ENCODE assay signal across 29 mouse cellular contexts in genomic region chr10:63115881-63116280, GRCm38 (mm10). TPM values are rescaled to one million over a fixed set of nuclear protein-coding genes. Genes with fewer than 3 reads are reported as not detected.
"Had no signal": no experiment of that assay in that cellular context is flagged by ENCODE, and none has a peak within 500 bp of the region (broad histone marks: within the 10 kb centered on the region; RNA-seq: fewer than 3 reads in every experiment).

No protein-coding gene starts in this region.

- ATAC-seq: intestine, embryonic 16.5 days; midbrain, embryonic 15.5 days had no signal

- H3K9ac ChIP-seq: liver, embryonic 13.5 days; midbrain, embryonic 12.5 days; midbrain, embryonic 15.5 days; neural tube, embryonic 13.5 days had no signal

- H3K4me2 ChIP-seq: liver, embryonic 13.5 days; midbrain, embryonic 12.5 days; midbrain, embryonic 15.5 days; neural tube, embryonic 13.5 days had no signal

- H3K27ac ChIP-seq: liver, embryonic 13.5 days; midbrain, embryonic 12.5 days; midbrain, embryonic 15.5 days; neural tube, embryonic 13.5 days; stomach, postnatal 0 days had no signal

- H3K27me3 ChIP-seq: liver, embryonic 13.5 days; midbrain, embryonic 12.5 days; midbrain, embryonic 15.5 days; neural tube, embryonic 13.5 days had no signal

- H3K9me3 ChIP-seq: liver, embryonic 13.5 days; midbrain, embryonic 12.5 days; midbrain, embryonic 15.5 days; neural tube, embryonic 13.5 days had no signal

- H3K4me1 ChIP-seq: liver, embryonic 13.5 days; midbrain, embryonic 12.5 days; midbrain, embryonic 15.5 days; neural tube, embryonic 13.5 days had no signal

- H3K4me3 ChIP-seq: liver, embryonic 13.5 days; midbrain, embryonic 12.5 days; midbrain, embryonic 15.5 days; myocyte; neural tube, embryonic 13.5 days had no signal

- DNase-seq: kidney, adult 18-20 months; kidney, adult 9 months; kidney, postnatal 14 days; kidney, postnatal 4 days; layer of hippocampus, postnatal 36 days; liver, embryonic 13.5 days; lung, adult 2 months; lung, postnatal 14 days; lung, postnatal 4 days; retina, postnatal 1 day; right cerebral cortex, postnatal 14 days; right cerebral cortex, postnatal 4 days; thymus, adult 18-20 months; thymus, postnatal 36 days had no signal

- H3K36me3 ChIP-seq: liver, embryonic 13.5 days; midbrain, embryonic 12.5 days; midbrain, embryonic 15.5 days; neural tube, embryonic 13.5 days had no signal

RNA-seq across cellular contexts. Expression of gene Atoh7, which starts 16.4 kb away (rescaled TPM):
- total RNA-seq: liver, adult 2 months; megakaryocyte progenitor cell, adult 5-6 weeks; megakaryocyte-erythroid progenitor cell, adult 5-6 weeks; monocyte, adult 5-6 weeks; neutrophil, adult 5-6 weeks had no signal
- polyA plus RNA-seq: intestine, embryonic 16.5 days; kidney, embryonic 16.5 days; liver, adult 2 months; liver, embryonic 13.5 days; liver, embryonic 16.5 days; lung, adult 2 months; lung, embryonic 16.5 days; myocyte; stomach, embryonic 14.5 days; stomach, postnatal 0 days had no signal
